Mouse (Mus musculus) NIH3T3 (cell line): ENCODE data around the gene Gpd2.

ENCODE experiments used
- DNase-seq: peaks from one replicate; pipeline ENCODE4 v3.0.0-alpha.2; 2012; ENCODE audit warnings: low read depth

Gene Gpd2

GRCm38 (mm10) chr2:57301539-57301938 is 64.1 kb downstream of the Gpd2 start:
- DNase-seq, result peak; percentile 72

- DNase-seq, result no peak
These were observed 66.8 kb downstream of the Gpd2 start for GRCm38 (mm10) chr2:57304212-57304611.

GRCm38 (mm10) chr2:57312268-57312797 is 74.9 kb downstream of the Gpd2 start:
- no peak for DNase-seq

- DNase-seq, result peak; percentile 70
These were observed 78.6 kb downstream of the Gpd2 start for GRCm38 (mm10) chr2:57316055-57316454.

GRCm38 (mm10) chr2:57318336-57318735 is 80.9 kb downstream of the Gpd2 start:
- no peak for DNase-seq

- no peak for DNase-seq
These were observed 88.7 kb downstream of the Gpd2 start for GRCm38 (mm10) chr2:57326091-57326490.

GRCm38 (mm10) chr2:57329327-57329726 is 91.9 kb downstream of the Gpd2 start:
- no peak for DNase-seq

GRCm38 (mm10) chr2:57330812-57331211 is 93.4 kb downstream of the Gpd2 start:
- no peak for DNase-seq

- no peak for DNase-seq
These were observed 93.8 kb downstream of the Gpd2 start for GRCm38 (mm10) chr2:57331266-57331665.

GRCm38 (mm10) chr2:57333481-57333880 is 96.0 kb downstream of the Gpd2 start:
- DNase-seq, result no peak

- DNase-seq, result no peak
These were observed 98.0 kb downstream of the Gpd2 start for GRCm38 (mm10) chr2:57335397-57335796.

- DNase-seq, result no peak
These were observed 101.3 kb downstream of the Gpd2 start for GRCm38 (mm10) chr2:57338779-57339178.

GRCm38 (mm10) chr2:57342910-57343309 is 105.5 kb downstream of the Gpd2 start:
- no peak for DNase-seq

GRCm38 (mm10) chr2:57350615-57351014 is 113.2 kb downstream of the Gpd2 start:
- no peak for DNase-seq

- DNase-seq, result peak; percentile 89
These were observed 116.4 kb downstream of the Gpd2 start for GRCm38 (mm10) chr2:57353722-57354432.

- no peak for DNase-seq
These were observed 117.4 kb downstream of the Gpd2 start for GRCm38 (mm10) chr2:57354848-57355247.

GRCm38 (mm10) chr2:57356222-57356822 is 118.9 kb downstream of the Gpd2 start:
- DNase-seq, result peak; percentile 27

GRCm38 (mm10) chr2:57362503-57362902 is 125.1 kb downstream of the Gpd2 start:
- DNase-seq, result peak; percentile 64

GRCm38 (mm10) chr2:57374647-57375046 is 137.2 kb downstream of the Gpd2 start:
- peak; percentile 60 for DNase-seq

- DNase-seq, result no peak
These were observed 137.9 kb downstream of the Gpd2 start for GRCm38 (mm10) chr2:57375138-57375837.

GRCm38 (mm10) chr2:57378147-57378889 is 140.9 kb downstream of the Gpd2 start:
- no peak for DNase-seq

GRCm38 (mm10) chr2:57384625-57385024 is 147.2 kb downstream of the Gpd2 start:
- DNase-seq, result no peak
